Mouse (Mus musculus) spleen, postnatal 36 days (tissue): Measurements from ENCODE around the gene Phactr1.

Experiments used
- DNase-seq, 2 experiments: peaks; one replicate each; pipeline ENCODE4 v3.0.0; 2022; ENCODE audit warnings: low spot score in 2 of 2, mixed read lengths in 1 of 2

Phactr1 gene

GRCm38 (mm10) chr13:43027568-43027967, 347.1 kb downstream of the Phactr1 start:
- DNase-seq, result no peak

- DNase-seq, result no peak
Measured at GRCm38 (mm10) chr13:43030222-43030621, 349.8 kb downstream of the Phactr1 start.

GRCm38 (mm10) chr13:43032451-43032850, 352.0 kb downstream of the Phactr1 start:
- DNase-seq, result no peak

- no peak for DNase-seq
Measured at GRCm38 (mm10) chr13:43036510-43036909, 356.1 kb downstream of the Phactr1 start.

- DNase-seq, result no peak
Measured at GRCm38 (mm10) chr13:43042766-43043165, 362.3 kb downstream of the Phactr1 start.

- DNase-seq, result no peak
Measured at GRCm38 (mm10) chr13:43048553-43048952, 368.1 kb downstream of the Phactr1 start.

- DNase-seq, result no peak
Measured at GRCm38 (mm10) chr13:43053201-43053600, 372.8 kb downstream of the Phactr1 start.

- DNase-seq, result no peak
Measured at GRCm38 (mm10) chr13:43055136-43055535, 374.7 kb downstream of the Phactr1 start.

GRCm38 (mm10) chr13:43057104-43057503, 376.7 kb downstream of the Phactr1 start:
- no peak for DNase-seq

- DNase-seq, result no peak
Measured at GRCm38 (mm10) chr13:43063355-43063754, 382.9 kb downstream of the Phactr1 start.

GRCm38 (mm10) chr13:43068716-43069265, 388.4 kb downstream of the Phactr1 start:
- DNase-seq, result no peak

- DNase-seq, result no peak
Measured at GRCm38 (mm10) chr13:43070496-43070895, 390.1 kb downstream of the Phactr1 start.

- no peak for DNase-seq
Measured at GRCm38 (mm10) chr13:43070971-43071370, 390.5 kb downstream of the Phactr1 start.

- no peak for DNase-seq
Measured at GRCm38 (mm10) chr13:43075456-43075855, 395.0 kb downstream of the Phactr1 start.

GRCm38 (mm10) chr13:43077485-43077884, 397.1 kb downstream of the Phactr1 start:
- DNase-seq, result no peak

- no peak for DNase-seq
Measured at GRCm38 (mm10) chr13:43085226-43085625, 404.8 kb downstream of the Phactr1 start.

- DNase-seq, result no peak
Measured at GRCm38 (mm10) chr13:43094365-43094764, 413.9 kb downstream of the Phactr1 start.

- DNase-seq, result no peak
Measured at GRCm38 (mm10) chr13:43102943-43103342, 422.5 kb downstream of the Phactr1 start.

GRCm38 (mm10) chr13:43104496-43104895, 424.1 kb downstream of the Phactr1 start:
- DNase-seq, result no peak

- peak in 1 of 2 experiments; percentile 9 for DNase-seq
Measured at GRCm38 (mm10) chr13:43112280-43112679, 431.9 kb downstream of the Phactr1 start.

GRCm38 (mm10) chr13:43112707-43113106, 432.3 kb downstream of the Phactr1 start:
- DNase-seq, result no peak

- DNase-seq, result no peak
Measured at GRCm38 (mm10) chr13:43113141-43113540, 432.7 kb downstream of the Phactr1 start.

- DNase-seq, result peak; percentile 47 to 58
Measured at GRCm38 (mm10) chr13:43122306-43123070, 442.1 kb downstream of the Phactr1 start.
